Mouse (Mus musculus) lung, adult 2 months (tissue): ENCODE measurements around the gene Lingo2.

Source experiments
- CTCF ChIP-seq: fragments of 200-500 bp; IDR thresholded peaks from 2 replicates; pipeline ENCODE4 v1.5.1; 2011; ENCODE audit warnings: mild to moderate bottlenecking, low read length, control low read depth; ENCODE audit not compliant: insufficient read depth
- POLR2A ChIP-seq: fragments of 200-500 bp; IDR thresholded peaks from 2 replicates; pipeline ENCODE4 v1.6.1; 2011; ENCODE audit warnings: low read depth, mild to moderate bottlenecking, control low read depth, low read length, borderline replicate concordance; ENCODE audit errors: extremely low read depth

GRCm38 (mm10) chr4:35885591-35886542 is 1065.7 kb downstream of the Lingo2 start:
- TF ChIP-seq CTCF (no peak), POLR2A (no peak)
